Comparison of ENCODE assay signal across 21 mouse cellular contexts in the genomic region with DNA sequence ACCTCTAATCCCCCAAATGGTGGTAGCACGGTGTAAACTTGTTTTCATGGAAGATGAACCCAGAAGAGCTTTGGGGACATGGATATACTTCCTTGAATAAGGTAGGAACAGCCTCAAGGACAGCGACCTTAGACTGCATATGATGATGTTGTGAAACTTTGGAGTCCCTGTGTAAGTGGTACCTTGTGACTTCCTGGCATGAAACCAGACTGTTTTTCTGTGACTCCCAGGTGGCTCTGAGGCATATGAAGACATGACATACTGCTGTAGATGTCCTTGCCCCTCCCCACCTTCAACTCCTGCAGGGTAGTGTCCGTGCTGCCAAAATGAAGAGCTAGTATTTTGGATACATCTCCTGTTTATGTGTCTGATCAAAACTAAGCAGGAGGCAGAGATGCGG.
DNase-seq lines count a peak whose midpoint lies in the region; ATAC-seq and TF ChIP-seq lines count a peak whose summit lies in the region.
"Had no signal": no experiment of that assay in that cellular context is flagged by ENCODE, and none has a peak within 500 bp of the region (broad histone marks: within the 10 kb centered on the region; RNA-seq: fewer than 3 reads in every experiment).

No protein-coding gene starts in this region.

- no peak for TF ChIP-seq CTCF in intestine, postnatal 0 days (IDR thresholded peaks at IDR 0.05; ENCODE audit: low read depth)

- H3K4me3 ChIP-seq in embryonic facial prominence, embryonic 15.5 days (replicated peaks), result no peak overlapping the region
- H3K4me3 ChIP-seq in embryonic facial prominence, embryonic 10.5 days, result no peak overlapping the region
- H3K4me3 ChIP-seq in intestine, embryonic 16.5 days (ENCODE audit: low read length), result no peak overlapping the region
- no peak overlapping the region for H3K4me3 ChIP-seq in intestine, postnatal 0 days (ENCODE audit: low read depth, low read length)

- H3K27ac ChIP-seq in embryonic facial prominence, embryonic 15.5 days (replicated peaks), result 0 out of 2 replicates have a peak overlapping the region, but pooled peaks have one; percentile 17
- H3K27ac ChIP-seq in embryonic facial prominence, embryonic 10.5 days (replicated peaks), result no peak overlapping the region
- H3K27ac ChIP-seq in intestine, embryonic 16.5 days (ENCODE audit: low read length), result no peak overlapping the region
- no peak overlapping the region for H3K27ac ChIP-seq in intestine, postnatal 0 days (ENCODE audit: low read depth, low read length)

- H3K9me3 ChIP-seq in embryonic facial prominence, embryonic 15.5 days (replicated peaks), result no peaks in the 10 kb centered on the region
- no peaks in the 10 kb centered on the region for H3K9me3 ChIP-seq in embryonic facial prominence, embryonic 10.5 days
- H3K9me3 ChIP-seq in intestine, embryonic 16.5 days (ENCODE audit: control insufficient read depth, low read length), result no peaks in the 10 kb centered on the region
- H3K9me3 ChIP-seq in intestine, postnatal 0 days (ENCODE audit: control insufficient read depth), result no peaks in the 10 kb centered on the region

- H3K27me3 ChIP-seq in embryonic facial prominence, embryonic 15.5 days, result no peaks in the 10 kb centered on the region
- H3K27me3 ChIP-seq in embryonic facial prominence, embryonic 10.5 days (replicated peaks; ENCODE audit: low read depth, poor library complexity, severe bottlenecking), result no peaks in the 10 kb centered on the region
- H3K27me3 ChIP-seq in intestine, embryonic 16.5 days (replicated peaks; ENCODE audit: control insufficient read depth, insufficient read depth, low read length), result no peaks in the 10 kb centered on the region
- H3K27me3 ChIP-seq in intestine, postnatal 0 days (replicated peaks; ENCODE audit: control insufficient read depth, insufficient read depth, low read length), result no peaks in the 10 kb centered on the region
- H3K27me3 ChIP-seq: CH12.LX, Patski had no signal

- no peak overlapping the region for H3K4me2 ChIP-seq in embryonic facial prominence, embryonic 15.5 days (replicated peaks)
- no peak overlapping the region for H3K4me2 ChIP-seq in intestine, embryonic 16.5 days (ENCODE audit: low read depth, low read length)
- H3K4me2 ChIP-seq in intestine, postnatal 0 days (replicated peaks; ENCODE audit: low read depth), result no peak overlapping the region

- H3K9ac ChIP-seq in embryonic facial prominence, embryonic 15.5 days, result no peak overlapping the region
- no peak overlapping the region for H3K9ac ChIP-seq in intestine, embryonic 16.5 days (ENCODE audit: low read depth, low read length)
- no peak overlapping the region for H3K9ac ChIP-seq in intestine, postnatal 0 days (ENCODE audit: low read depth, low read length)

- DNase-seq in embryonic facial prominence, embryonic 10.5 days (ENCODE audit: low spot score), result no peak
- DNase-seq in fat pad, adult 2 months (ENCODE audit: extremely low read depth, low read depth, low spot score), result peak; percentile 93
- DNase-seq in testis, postnatal 10 days (ENCODE audit: low spot score), result no peak
- DNase-seq: adrenal gland, adult 2 months; adrenal gland, adult 8-10 months; adrenal gland, postnatal 10 days; adrenal gland, postnatal 14 days; adrenal gland, postnatal 25 days; adrenal gland, postnatal 36 days; B cell, adult 2 months; cerebellum, adult 11 months; cerebellum, adult 11-12 months; cerebellum, adult 18-20 months had no signal

- 67% methylated on average over 4 of the region's 4 CpGs for WGBS in embryonic facial prominence, embryonic 15.5 days
- WGBS in embryonic facial prominence, embryonic 10.5 days, result 89% methylated on average over 4 of the region's 4 CpGs
- WGBS in intestine, embryonic 16.5 days, result 84% methylated on average over 4 of the region's 4 CpGs
- 79% methylated on average over 4 of the region's 4 CpGs for WGBS in intestine, postnatal 0 days

- H3K4me1 ChIP-seq in embryonic facial prominence, embryonic 15.5 days, result 0 out of 2 replicates have a peak, but pooled peaks cover 5% of the 10 kb centered on the region
- peaks cover 10% of the 10 kb centered on the region for H3K4me1 ChIP-seq in embryonic facial prominence, embryonic 10.5 days
- H3K4me1 ChIP-seq in intestine, embryonic 16.5 days (ENCODE audit: control insufficient read depth, insufficient read depth, low read length), result no peaks in the 10 kb centered on the region
- no peaks in the 10 kb centered on the region for H3K4me1 ChIP-seq in intestine, postnatal 0 days (replicated peaks; ENCODE audit: control insufficient read depth, insufficient read depth, low read length)

- no peaks in the 10 kb centered on the region for H3K36me3 ChIP-seq in embryonic facial prominence, embryonic 15.5 days
- H3K36me3 ChIP-seq in embryonic facial prominence, embryonic 10.5 days (replicated peaks), result no peaks in the 10 kb centered on the region
- H3K36me3 ChIP-seq in intestine, embryonic 16.5 days (ENCODE audit: control insufficient read depth, insufficient read depth, low read length), result no peaks in the 10 kb centered on the region
- no peaks in the 10 kb centered on the region for H3K36me3 ChIP-seq in intestine, postnatal 0 days (ENCODE audit: control insufficient read depth, insufficient read depth)
- H3K36me3 ChIP-seq: G1E had no signal

- no peak for ATAC-seq in embryonic facial prominence, embryonic 15.5 days (ENCODE audit: insufficient number of reproducible peaks, low FRiP score, low TSS enrichment, low read depth)
- 0 out of 2 replicates have a peak, but pooled peaks have one; percentile 21 for ATAC-seq in intestine, embryonic 16.5 days
- no peak; the same call in 1 of the 2 replicates for ATAC-seq in intestine, postnatal 0 days
- ATAC-seq: activated CD4-positive, CD25-positive, alpha-beta regulatory T cell, adult 4 months; CD4-positive, CD25-positive, alpha-beta regulatory T cell, adult 4 months; Patski had no signal
